ENCODE assay signal across 17 mouse cellular contexts in genomic region chr16:26082831-26083230, GRCm38 (mm10). TPM values are rescaled to one million over a fixed set of nuclear protein-coding genes. Genes with fewer than 3 reads are reported as not detected.
DNase-seq lines count a peak whose midpoint lies in the region; ATAC-seq and TF ChIP-seq lines count a peak whose summit lies in the region.
"Had no signal": no experiment of that assay in that cellular context is flagged by ENCODE, and none has a peak within 500 bp of the region (broad histone marks: within the 10 kb centered on the region; RNA-seq: fewer than 3 reads in every experiment).

No protein-coding gene starts in this region.

- no peak for TF ChIP-seq CTCF in embryonic fibroblast, embryonic 13.5 days (IDR thresholded peaks at IDR 0.05; ENCODE audit: borderline replicate concordance, insufficient read depth, low read length)

- peak; percentile 16 for DNase-seq in heart, adult 8-10 months (ENCODE audit: low spot score)
- no peak for DNase-seq in heart, postnatal 36 days
- peak; percentile 96 for DNase-seq in Muller cell, postnatal 12 days (ENCODE audit: inconsistent ontology term)
- DNase-seq in embryo, embryonic 11 days: no peak
- DNase-seq in B cell, adult 2 months: no peak
- DNase-seq: cerebellum, postnatal 36 days had no signal

- no peak overlapping the region for H3K4me2 ChIP-seq in kidney, embryonic 14.5 days (replicated peaks; ENCODE audit: low read depth, low read length)
- no peak overlapping the region for H3K4me2 ChIP-seq in liver, embryonic 12.5 days
- H3K4me2 ChIP-seq: forebrain, embryonic 13.5 days; hindbrain, embryonic 14.5 days; stomach, embryonic 15.5 days had no signal

- TF ChIP-seq POLR2A in embryonic fibroblast, embryonic 13.5 days (IDR thresholded peaks at IDR 0.05; ENCODE audit: low read depth, low read length): no peak

- H3K9ac ChIP-seq in kidney, embryonic 14.5 days (ENCODE audit: low read depth, low read length): no peak overlapping the region
- H3K9ac ChIP-seq in liver, embryonic 12.5 days: no peak overlapping the region
- H3K9ac ChIP-seq: forebrain, embryonic 13.5 days; hindbrain, embryonic 14.5 days; stomach, embryonic 15.5 days had no signal

- no peaks in the 10 kb centered on the region for H3K27me3 ChIP-seq in kidney, embryonic 14.5 days (ENCODE audit: control insufficient read depth, insufficient read depth, low read length)
- H3K27me3 ChIP-seq in liver, embryonic 12.5 days (replicated peaks): no peaks in the 10 kb centered on the region
- H3K27me3 ChIP-seq: CH12.LX; forebrain, embryonic 13.5 days; stomach, embryonic 15.5 days had no signal

- peak; percentile 40; the same call in 1 of the 2 replicates for ATAC-seq in kidney, embryonic 14.5 days (ENCODE audit: low FRiP score, low TSS enrichment)
- ATAC-seq in liver, embryonic 12.5 days: no peak
- ATAC-seq: activated CD4-positive, CD25-positive, alpha-beta regulatory T cell, adult 4 months; forebrain, embryonic 13.5 days had no signal

- intact Hi-C loops in heart, postnatal 36 days (cut with DNase I): no loop called here

- no peaks in the 10 kb centered on the region for H3K36me3 ChIP-seq in kidney, embryonic 14.5 days (ENCODE audit: control insufficient read depth, insufficient read depth, low read length)
- H3K36me3 ChIP-seq in liver, embryonic 12.5 days: no peaks in the 10 kb centered on the region
- H3K36me3 ChIP-seq: limb, embryonic 10.5 days; stomach, embryonic 15.5 days had no signal

- H3K4me3 ChIP-seq in embryonic fibroblast, embryonic 13.5 days (ENCODE audit: insufficient read depth, low read length): no peak overlapping the region
- no peak overlapping the region for H3K4me3 ChIP-seq in kidney, embryonic 14.5 days (ENCODE audit: low read length)
- no peak overlapping the region for H3K4me3 ChIP-seq in liver, embryonic 12.5 days
- H3K4me3 ChIP-seq: forebrain, embryonic 13.5 days; limb, embryonic 10.5 days; stomach, embryonic 15.5 days had no signal

- H3K4me1 ChIP-seq in embryonic fibroblast, embryonic 13.5 days (ENCODE audit: control insufficient read depth, insufficient read depth, low read length): peaks cover 7% of the 10 kb centered on the region; the same call in 1 of the 2 replicates
- peaks cover 13% of the 10 kb centered on the region; the same call in 1 of the 2 replicates for H3K4me1 ChIP-seq in kidney, embryonic 14.5 days (ENCODE audit: control insufficient read depth, insufficient read depth, low read length)
- 0 out of 2 replicates have a peak, but pooled peaks cover 3% of the 10 kb centered on the region for H3K4me1 ChIP-seq in liver, embryonic 12.5 days

- H3K9me3 ChIP-seq in kidney, embryonic 14.5 days (ENCODE audit: control insufficient read depth, low read length): no peaks in the 10 kb centered on the region
- H3K9me3 ChIP-seq in liver, embryonic 12.5 days (replicated peaks): no peaks in the 10 kb centered on the region
- H3K9me3 ChIP-seq: forebrain, embryonic 13.5 days; limb, embryonic 10.5 days; stomach, embryonic 15.5 days had no signal

- WGBS in kidney, embryonic 14.5 days: 69% methylated on average over 1 of the region's 1 CpGs
- 60% methylated on average over 1 of the region's 1 CpGs for WGBS in liver, embryonic 12.5 days (ENCODE audit: insufficient replicate concordance)

- H3K27ac ChIP-seq in embryonic fibroblast, embryonic 13.5 days (ENCODE audit: insufficient read depth, low read length): peak overlapping the region; percentile 66
- no peak overlapping the region for H3K27ac ChIP-seq in kidney, embryonic 14.5 days (ENCODE audit: low read depth, low read length)
- no peak overlapping the region for H3K27ac ChIP-seq in liver, embryonic 12.5 days
- H3K27ac ChIP-seq: forebrain, embryonic 13.5 days; hindbrain, embryonic 14.5 days; limb, embryonic 10.5 days; stomach, embryonic 15.5 days had no signal

RNA-seq across cellular contexts. Expression of gene P3h2, which starts 22.8 kb away (rescaled TPM):
- 1 to 10 TPM; 2.6 to 4.6 (median 3.6) TPM for total RNA-seq in heart, adult 8-10 months (2022)
- total RNA-seq in heart, postnatal 36 days (2021): 1 to 10 TPM; 3.3 to 4.3 TPM
- 4.1 and 4.8 TPM in 2 replicates for polyA plus RNA-seq in embryonic fibroblast, embryonic 13.5 days (2011; ENCODE audit: insufficient read length, low read depth, missing spikeins)
- 4.5 and 9.5 TPM in 2 replicates for polyA plus RNA-seq in kidney, embryonic 14.5 days (2014; fragmentation: Nextera tagmentation; extraction: Ambion mirVana)
- polyA plus RNA-seq in liver, embryonic 12.5 days (2016; fragmentation: Nextera tagmentation; extraction: Ambion mirVana): 1.5 and 2.0 TPM in 2 replicates
- total RNA-seq: megakaryocyte, adult 5-6 weeks; neutrophil, adult 5-6 weeks had no signal

Comparison
In these comparisons a context has a peak if more than half of its experiments do, and no peak if none do; other contexts are left out.
1. DNase-seq: peak in heart, adult 8-10 months (single experiment) and Muller cell, postnatal 12 days (single experiment); none in heart, postnatal 36 days (0 of 2), embryo, embryonic 11 days (single experiment) and B cell, adult 2 months (0 of 2).